Mouse (Mus musculus): Measurements from ENCODE around the gene Olfr1369-ps1. TPM values are rescaled to one million over a fixed set of nuclear protein-coding genes. Genes with fewer than 3 reads are reported as not detected.

Gene Olfr1369-ps1
- total RNA-seq, 2 experiments from 2014 or later: not detected

GRCm38 (mm10) chr13:21166936-21167909 is 55.9 kb downstream of the Olfr1369-ps1 start:
- intact Hi-C loops (cut with DNase I): loop anchor here (5.0 to 10.0 kb wide), 3 partner anchors 90 to 858 kb away; partner anchors contain the start of genes Hist1h2ai, Hist1h2bl and Hist1h3h
- DNase-seq (ENCODE audit: low spot score in 2 of 2): peak; percentile 77 to 83

- no peak for DNase-seq (ENCODE audit: low spot score in 2 of 2)
- intact Hi-C loops (cut with DNase I): loop anchor here (5.0 to 10.0 kb wide), 3 partner anchors 89 to 857 kb away; partner anchors contain the start of genes Hist1h2ai, Hist1h2bl and Hist1h3h
Observed at GRCm38 (mm10) chr13:21167910-21168300, 56.6 kb downstream of the Olfr1369-ps1 start.

- intact Hi-C loops (cut with DNase I): loop anchor here (5.0 to 10.0 kb wide), 3 partner anchors 89 to 856 kb away; partner anchors contain the start of genes Hist1h2ai, Hist1h2bl and Hist1h3h
- peak in 1 of 2 experiments; percentile 30 for DNase-seq (ENCODE audit: low spot score in 2 of 2)
Observed at GRCm38 (mm10) chr13:21168371-21169011, 57.2 kb downstream of the Olfr1369-ps1 start.

Other genes with a start within 250 kb of the Olfr1369-ps1 start
- gene Olfr1370, start 36.5 kb upstream of the Olfr1369-ps1 start, total RNA-seq (2021): not detected
- gene Olfr263, start 18.2 kb downstream of the Olfr1369-ps1 start, total RNA-seq (2021): not detected
- gene Olfr1368, start 34.4 kb downstream of the Olfr1369-ps1 start, total RNA-seq (2021): not detected
- gene Trim27, start 68.0 kb downstream of the Olfr1369-ps1 start, total RNA-seq (2021): 10 to 100 TPM; 34.0 TPM
- gene Gpx5, start 181.2 kb downstream of the Olfr1369-ps1 start, total RNA-seq (2021): not detected
- gene Gpx6, start 200.6 kb downstream of the Olfr1369-ps1 start, total RNA-seq (2021): not detected
- gene Olfr1367, start 235.4 kb downstream of the Olfr1369-ps1 start, total RNA-seq (2021): not detected